In genomic region chr11:44519950-44520761, GRCm38 (mm10) we compare ENCODE assay signal across 8 mouse cellular contexts. TPM values are rescaled to one million over a fixed set of nuclear protein-coding genes. Genes with fewer than 3 reads are reported as not detected.
DNase-seq lines count a peak whose midpoint lies in the region; ATAC-seq and TF ChIP-seq lines count a peak whose summit lies in the region.

No protein-coding gene starts in this region.

- no peak for TF ChIP-seq EP300 in heart, postnatal 0 days (IDR thresholded peaks at IDR 0.05; ENCODE audit: low read depth)

- DNase-seq in CD8-positive naive resting alpha-beta T cell, adult 2 months (ENCODE audit: low read depth in 2 of 2, low spot score in 2 of 2), result peak; percentile 85 to 87
- DNase-seq in c-Kit-positive CD71-positive TER-119-positive erythroid progenitor cells, embryonic 14.5 days (ENCODE audit: low spot score), result peak; percentile 72
- peak; percentile 83 for DNase-seq in heart, postnatal 0 days (ENCODE audit: low spot score)
- peak; percentile 82 to 90 for DNase-seq in kidney, postnatal 4 days
- DNase-seq in telencephalon, adult 2 months (ENCODE audit: low read depth, low spot score), result peak; percentile 78

- H3K36me3 ChIP-seq in forebrain, embryonic 12.5 days (replicated peaks), result peaks cover 9% of the 10 kb centered on the region
- peaks cover 6% of the 10 kb centered on the region for H3K36me3 ChIP-seq in heart, postnatal 0 days (replicated peaks; ENCODE audit: control insufficient read depth, insufficient read depth, low read length)
- peaks cover 19% of the 10 kb centered on the region for H3K36me3 ChIP-seq in liver, embryonic 16.5 days (ENCODE audit: control insufficient read depth, insufficient read depth)
- H3K36me3 ChIP-seq in neural tube, embryonic 13.5 days, result peaks cover 6% of the 10 kb centered on the region

- peak overlapping the region; percentile 98 for H3K4me3 ChIP-seq in forebrain, embryonic 12.5 days (replicated peaks)
- H3K4me3 ChIP-seq in heart, postnatal 0 days (ENCODE audit: low read depth, low read length), result peak overlapping the region; percentile 100
- H3K4me3 ChIP-seq in liver, embryonic 16.5 days (ENCODE audit: low read depth, low read length), result peak overlapping the region; percentile 96
- H3K4me3 ChIP-seq in neural tube, embryonic 13.5 days, result peak overlapping the region; percentile 98

- WGBS in forebrain, embryonic 12.5 days, result under 1% methylated on average over 28 of the region's 28 CpGs
- under 1% methylated on average over 28 of the region's 28 CpGs for WGBS in heart, postnatal 0 days
- WGBS in liver, embryonic 16.5 days (ENCODE audit: insufficient replicate concordance), result under 1% methylated on average over 28 of the region's 28 CpGs
- under 1% methylated on average over 28 of the region's 28 CpGs for WGBS in neural tube, embryonic 13.5 days

- H3K27ac ChIP-seq in forebrain, embryonic 12.5 days, result peak overlapping the region; percentile 96
- peak overlapping the region; percentile 90 for H3K27ac ChIP-seq in heart, postnatal 0 days (ENCODE audit: low read depth)
- H3K27ac ChIP-seq in liver, embryonic 16.5 days (ENCODE audit: low read length), result peak overlapping the region; percentile 99
- peak overlapping the region; percentile 98 for H3K27ac ChIP-seq in neural tube, embryonic 13.5 days (replicated peaks)

- H3K9ac ChIP-seq in forebrain, embryonic 12.5 days, result peak overlapping the region; percentile 96
- H3K9ac ChIP-seq in heart, postnatal 0 days (replicated peaks; ENCODE audit: low read depth, low read length), result peak overlapping the region; percentile 90
- peak overlapping the region; percentile 97 for H3K9ac ChIP-seq in liver, embryonic 16.5 days (ENCODE audit: low read depth, low read length)
- H3K9ac ChIP-seq in neural tube, embryonic 13.5 days, result peak overlapping the region; percentile 97

- H3K4me2 ChIP-seq in forebrain, embryonic 12.5 days, result peak overlapping the region; percentile 83
- peak overlapping the region; percentile 99 for H3K4me2 ChIP-seq in heart, postnatal 0 days (ENCODE audit: low read depth, low read length)
- H3K4me2 ChIP-seq in liver, embryonic 16.5 days (ENCODE audit: low read depth, low read length), result peak overlapping the region; percentile 95
- peak overlapping the region; percentile 82 for H3K4me2 ChIP-seq in neural tube, embryonic 13.5 days

- H3K9me3 ChIP-seq in forebrain, embryonic 12.5 days, result no peaks in the 10 kb centered on the region
- H3K9me3 ChIP-seq in heart, postnatal 0 days (replicated peaks; ENCODE audit: control insufficient read depth, low read length), result no peaks in the 10 kb centered on the region
- no peaks in the 10 kb centered on the region for H3K9me3 ChIP-seq in liver, embryonic 16.5 days (replicated peaks; ENCODE audit: control insufficient read depth, low read length)
- no peaks in the 10 kb centered on the region for H3K9me3 ChIP-seq in neural tube, embryonic 13.5 days

- no peak for TF ChIP-seq CTCF in heart, postnatal 0 days (IDR thresholded peaks at IDR 0.05; ENCODE audit: low read depth)

- peaks cover 4% of the 10 kb centered on the region; the same call in 1 of the 2 replicates for H3K27me3 ChIP-seq in forebrain, embryonic 12.5 days
- H3K27me3 ChIP-seq in heart, postnatal 0 days (ENCODE audit: control insufficient read depth, insufficient read depth, low read length), result no peaks in the 10 kb centered on the region
- no peaks in the 10 kb centered on the region for H3K27me3 ChIP-seq in liver, embryonic 16.5 days (ENCODE audit: control insufficient read depth, insufficient read depth, low read depth, low read length)
- no peaks in the 10 kb centered on the region for H3K27me3 ChIP-seq in neural tube, embryonic 13.5 days

- ATAC-seq in forebrain, embryonic 12.5 days (ENCODE audit: low FRiP score), result peak; percentile 85
- peak; percentile 88 for ATAC-seq in heart, postnatal 0 days (ENCODE audit: insufficient read depth, low read depth)
- peak; percentile 82 for ATAC-seq in liver, embryonic 16.5 days (ENCODE audit: low read depth)
- ATAC-seq in neural tube, embryonic 13.5 days (ENCODE audit: low read depth), result peak; percentile 78

- peaks cover 36% of the 10 kb centered on the region for H3K4me1 ChIP-seq in forebrain, embryonic 12.5 days
- H3K4me1 ChIP-seq in heart, postnatal 0 days (ENCODE audit: control insufficient read depth, insufficient read depth), result peaks cover 12% of the 10 kb centered on the region
- H3K4me1 ChIP-seq in liver, embryonic 16.5 days (ENCODE audit: control insufficient read depth, low read depth, low read length), result peaks cover 39% of the 10 kb centered on the region
- peaks cover 46% of the 10 kb centered on the region for H3K4me1 ChIP-seq in neural tube, embryonic 13.5 days (replicated peaks)

RNA-seq across cellular contexts. Expression of gene Rnf145, which starts 1.4 kb away (rescaled TPM):
- 118 and 121 TPM in 2 replicates for polyA plus RNA-seq in forebrain, embryonic 12.5 days (2016; fragmentation: Nextera tagmentation; extraction: Ambion mirVana)
- 35.4 and 38.1 TPM in 2 replicates for total RNA-seq in heart, postnatal 0 days (2014; rRNA removed; ENCODE audit: low replicate concordance)
- 23.3 and 28.1 TPM in 2 replicates for polyA plus RNA-seq in heart, postnatal 0 days (2015; fragmentation: Nextera tagmentation; extraction: Ambion mirVana)
- 46.0 and 49.5 TPM in 2 replicates for polyA plus RNA-seq in liver, embryonic 16.5 days (2015; fragmentation: Nextera tagmentation; extraction: Ambion mirVana)
- polyA plus RNA-seq in neural tube, embryonic 13.5 days (2015; fragmentation: Nextera tagmentation; extraction: Ambion mirVana), result 123 and 126 TPM in 2 replicates

RNA-seq across cellular contexts. Expression of gene Ublcp1, which starts 49.9 kb away (rescaled TPM):
- 61.7 and 65.2 TPM in 2 replicates for polyA plus RNA-seq in forebrain, embryonic 12.5 days (2016; fragmentation: Nextera tagmentation; extraction: Ambion mirVana)
- total RNA-seq in heart, postnatal 0 days (2014; rRNA removed; ENCODE audit: low replicate concordance), result 15.0 and 16.2 TPM in 2 replicates
- 45.0 and 46.1 TPM in 2 replicates for polyA plus RNA-seq in heart, postnatal 0 days (2015; fragmentation: Nextera tagmentation; extraction: Ambion mirVana)
- 41.6 and 44.0 TPM in 2 replicates for polyA plus RNA-seq in liver, embryonic 16.5 days (2015; fragmentation: Nextera tagmentation; extraction: Ambion mirVana)
- 65.7 and 74.4 TPM in 2 replicates for polyA plus RNA-seq in neural tube, embryonic 13.5 days (2015; fragmentation: Nextera tagmentation; extraction: Ambion mirVana)

Comparison
In these comparisons a context has a peak if more than half of its experiments do, and no peak if none do; other contexts are left out.
1. Peak in every context shown above with its lines: DNase-seq, ATAC-seq, H3K4me3 ChIP-seq and H3K27ac ChIP-seq.